Mouse (Mus musculus): ENCODE data around the gene Dis3l. TPM values are rescaled to one million over a fixed set of nuclear protein-coding genes. Genes with fewer than 3 reads are reported as not detected.

Dis3l gene
- polyA plus RNA-seq, 1 experiment from 2014 or later, result 6.9 TPM

DNA sequence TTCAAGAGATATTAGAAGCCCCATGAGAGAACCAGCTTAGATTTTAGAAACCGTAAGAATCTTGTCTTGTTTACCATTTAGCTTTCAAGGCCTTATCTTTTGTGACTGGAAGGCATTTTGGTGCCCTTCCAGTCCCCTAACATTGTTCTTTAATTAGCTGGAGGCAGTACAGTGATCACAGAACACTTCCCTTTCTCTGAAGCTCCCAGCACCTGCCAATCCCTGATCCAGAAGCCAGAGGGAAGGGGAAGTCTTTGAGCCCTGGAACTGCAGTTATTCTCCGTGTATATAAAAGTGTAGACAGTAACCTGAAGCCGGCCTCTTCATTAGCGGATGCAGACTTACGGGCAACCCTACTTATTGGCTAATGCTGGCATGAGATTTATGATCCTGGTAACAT, 8.4 kb upstream of the Dis3l start:
- H3K9me3 ChIP-seq (ENCODE audit: control insufficient read depth, low read length), result no peaks in the 10 kb centered on the region
- H3K27me3 ChIP-seq (ENCODE audit: control insufficient read depth, insufficient read depth, low read length), result no peaks in the 10 kb centered on the region
- no peak overlapping the region for H3K4me3 ChIP-seq (ENCODE audit: low read depth, low read length)
- DNase-seq (ENCODE audit: low spot score), result no peak
- no peak overlapping the region for H3K27ac ChIP-seq (replicated peaks)
- ATAC-seq (ENCODE audit: low FRiP score, low TSS enrichment), result no peak
- H3K36me3 ChIP-seq (ENCODE audit: control insufficient read depth, insufficient read depth, low read length), result no peaks in the 10 kb centered on the region
- no peak for TF ChIP-seq CTCF (IDR thresholded peaks at IDR 0.05; ENCODE audit: low read depth)
- no peak for TF ChIP-seq EP300 (optimal IDR thresholded peaks at IDR 0.05)
- 40% methylated on average over 5 of the region's 5 CpGs for WGBS
- H3K4me2 ChIP-seq (replicated peaks; ENCODE audit: low read depth), result no peak overlapping the region
- H3K4me1 ChIP-seq (replicated peaks; ENCODE audit: control insufficient read depth, insufficient read depth), result no peaks in the 10 kb centered on the region
- H3K9ac ChIP-seq (ENCODE audit: low read length), result no peak overlapping the region

DNA sequence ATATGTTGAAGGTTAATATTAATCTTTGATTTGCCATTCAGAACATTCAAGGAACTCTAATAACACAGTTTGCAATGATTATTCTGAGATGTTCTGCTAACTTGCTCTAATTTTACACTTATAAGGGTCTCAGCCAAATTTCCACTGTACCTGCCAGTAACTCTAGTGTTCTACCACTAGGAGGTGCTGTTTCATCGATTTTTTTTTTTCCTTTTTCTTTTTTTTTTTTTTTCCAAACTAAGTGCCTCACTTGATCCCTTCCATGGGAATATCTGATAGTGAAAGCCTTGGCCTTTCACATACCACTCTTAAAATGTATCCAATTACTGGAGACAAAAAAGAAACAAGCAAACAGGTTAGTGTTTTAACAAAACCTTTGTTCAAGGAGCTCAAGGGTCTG, 6.3 kb upstream of the Dis3l start:
- no peak for DNase-seq (ENCODE audit: low spot score)
- Histone ChIP-seq H3K9me3 (ENCODE audit: control insufficient read depth, low read length) (no peaks in the 10 kb centered on the region), H3K27me3 (ENCODE audit: control insufficient read depth, insufficient read depth, low read length) (no peaks in the 10 kb centered on the region), H3K36me3 (ENCODE audit: control insufficient read depth, insufficient read depth, low read length) (no peaks in the 10 kb centered on the region), H3K9ac (ENCODE audit: low read length) (no peak overlapping the region), H3K4me1 (replicated peaks; ENCODE audit: control insufficient read depth, insufficient read depth) (no peaks in the 10 kb centered on the region), H3K4me2 (replicated peaks; ENCODE audit: low read depth) (no peak overlapping the region), H3K27ac (replicated peaks) (no peak overlapping the region), H3K4me3 (ENCODE audit: low read depth, low read length) (no peak overlapping the region)
- no peak for ATAC-seq (ENCODE audit: low FRiP score, low TSS enrichment)
- peak; percentile 82 for TF ChIP-seq CTCF (IDR thresholded peaks at IDR 0.05; ENCODE audit: low read depth)
- TF ChIP-seq EP300 (optimal IDR thresholded peaks at IDR 0.05), result no peak
- WGBS, result 0% methylated on average over 1 of the region's 1 CpGs

DNA sequence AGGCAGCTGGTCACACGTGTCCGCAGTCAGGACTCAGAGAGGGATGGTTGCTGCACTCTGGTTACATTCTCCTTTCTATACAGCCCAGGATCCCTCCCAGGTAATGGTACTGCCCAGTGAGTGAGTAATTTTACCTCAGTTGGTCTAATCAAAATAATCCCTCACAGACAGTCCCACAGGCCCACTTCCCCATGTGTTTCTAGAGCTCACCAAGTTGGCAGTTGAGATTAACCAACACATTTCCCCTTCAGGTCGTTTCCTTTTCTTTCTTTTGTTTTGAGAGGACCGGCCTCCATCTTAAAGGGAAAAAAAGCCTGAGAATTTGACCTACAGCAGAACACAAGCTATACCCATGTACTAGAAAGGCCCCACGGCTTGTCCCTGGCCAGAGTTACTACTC, 4.8 kb upstream of the Dis3l start:
- Histone ChIP-seq H3K9me3 (ENCODE audit: control insufficient read depth, low read length) (no peaks in the 10 kb centered on the region), H3K4me1 (replicated peaks; ENCODE audit: control insufficient read depth, insufficient read depth) (no peaks in the 10 kb centered on the region), H3K9ac (ENCODE audit: low read length) (no peak overlapping the region), H3K27ac (replicated peaks) (no peak overlapping the region), H3K27me3 (ENCODE audit: control insufficient read depth, insufficient read depth, low read length) (no peaks in the 10 kb centered on the region), H3K4me3 (ENCODE audit: low read depth, low read length) (no peak overlapping the region), H3K4me2 (replicated peaks; ENCODE audit: low read depth) (no peak overlapping the region), H3K36me3 (ENCODE audit: control insufficient read depth, insufficient read depth, low read length) (no peaks in the 10 kb centered on the region)
- DNase-seq (ENCODE audit: low spot score) (no peak), ATAC-seq (ENCODE audit: low FRiP score, low TSS enrichment) (no peak)
- TF ChIP-seq CTCF (IDR thresholded peaks at IDR 0.05; ENCODE audit: low read depth) (no peak), EP300 (optimal IDR thresholded peaks at IDR 0.05) (no peak)
- WGBS, result 71% methylated on average over 5 of the region's 5 CpGs

DNA sequence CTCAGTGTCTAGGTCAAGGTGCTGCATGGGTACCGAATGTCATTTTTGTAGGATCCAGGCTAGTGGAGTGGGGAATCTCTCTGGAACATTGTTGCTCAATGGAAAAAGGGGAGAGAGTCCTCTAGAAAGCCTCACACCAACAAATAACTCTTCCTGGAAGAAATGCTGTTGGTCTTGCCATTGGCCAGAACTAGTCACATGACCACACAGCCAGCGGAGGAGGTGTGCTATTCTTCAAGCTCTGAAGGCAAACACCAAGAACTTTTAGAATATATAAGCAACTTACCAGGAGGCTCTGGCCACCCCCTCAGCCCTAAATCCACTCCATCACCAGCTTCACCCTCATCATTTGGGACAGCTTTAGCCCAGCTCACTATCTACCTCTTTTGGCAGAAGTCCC, 2.6 kb upstream of the Dis3l start:
- no peak overlapping the region for H3K4me2 ChIP-seq (replicated peaks; ENCODE audit: low read depth)
- H3K9me3 ChIP-seq (ENCODE audit: control insufficient read depth, low read length), result no peaks in the 10 kb centered on the region
- H3K27ac ChIP-seq (replicated peaks), result no peak overlapping the region
- no peaks in the 10 kb centered on the region for H3K36me3 ChIP-seq (ENCODE audit: control insufficient read depth, insufficient read depth, low read length)
- WGBS, result 87% methylated on average over 2 of the region's 2 CpGs
- H3K4me3 ChIP-seq (ENCODE audit: low read depth, low read length), result no peak overlapping the region
- no peak for ATAC-seq (ENCODE audit: low FRiP score, low TSS enrichment)
- no peaks in the 10 kb centered on the region for H3K4me1 ChIP-seq (replicated peaks; ENCODE audit: control insufficient read depth, insufficient read depth)
- TF ChIP-seq CTCF (IDR thresholded peaks at IDR 0.05; ENCODE audit: low read depth) (no peak), EP300 (optimal IDR thresholded peaks at IDR 0.05) (no peak)
- H3K9ac ChIP-seq (ENCODE audit: low read length), result no peak overlapping the region
- no peak for DNase-seq (ENCODE audit: low spot score)
- no peaks in the 10 kb centered on the region for H3K27me3 ChIP-seq (ENCODE audit: control insufficient read depth, insufficient read depth, low read length)

DNA sequence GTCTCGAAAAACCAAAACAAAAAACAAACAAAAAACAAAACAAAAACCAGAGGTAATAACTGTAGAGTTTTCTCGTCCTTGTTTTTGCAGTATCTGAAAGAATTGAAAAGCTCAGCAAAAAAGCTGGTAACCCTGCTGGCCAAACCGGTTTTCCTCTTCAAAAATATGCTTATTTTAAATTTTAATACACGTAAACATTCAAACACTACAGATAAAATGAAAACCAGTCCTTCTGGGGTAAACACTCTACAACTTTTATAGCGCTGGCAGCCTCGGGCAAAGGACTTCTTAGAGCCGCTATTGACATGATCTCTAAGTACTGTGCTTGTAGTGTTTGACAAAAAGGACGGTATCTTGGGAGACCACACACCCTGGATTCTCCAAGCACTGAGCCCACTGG, 583 bp upstream of the Dis3l start:
- Histone ChIP-seq H3K9ac (ENCODE audit: low read length) (no peak overlapping the region), H3K27ac (replicated peaks) (peak overlapping the region; percentile 100; the same call in 1 of the 2 replicates), H3K4me3 (ENCODE audit: low read depth, low read length) (no peak overlapping the region), H3K4me1 (replicated peaks; ENCODE audit: control insufficient read depth, insufficient read depth) (no peaks in the 10 kb centered on the region), H3K27me3 (ENCODE audit: control insufficient read depth, insufficient read depth, low read length) (no peaks in the 10 kb centered on the region), H3K9me3 (ENCODE audit: control insufficient read depth, low read length) (no peaks in the 10 kb centered on the region), H3K36me3 (ENCODE audit: control insufficient read depth, insufficient read depth, low read length) (no peaks in the 10 kb centered on the region), H3K4me2 (replicated peaks; ENCODE audit: low read depth) (peak overlapping the region; percentile 71; the same call in 1 of the 2 replicates)
- ATAC-seq (ENCODE audit: low FRiP score, low TSS enrichment) (no peak), DNase-seq (ENCODE audit: low spot score) (no peak)
- 72% methylated on average over 8 of the region's 8 CpGs for WGBS
- TF ChIP-seq CTCF (IDR thresholded peaks at IDR 0.05; ENCODE audit: low read depth) (no peak), EP300 (optimal IDR thresholded peaks at IDR 0.05) (no peak)

DNA sequence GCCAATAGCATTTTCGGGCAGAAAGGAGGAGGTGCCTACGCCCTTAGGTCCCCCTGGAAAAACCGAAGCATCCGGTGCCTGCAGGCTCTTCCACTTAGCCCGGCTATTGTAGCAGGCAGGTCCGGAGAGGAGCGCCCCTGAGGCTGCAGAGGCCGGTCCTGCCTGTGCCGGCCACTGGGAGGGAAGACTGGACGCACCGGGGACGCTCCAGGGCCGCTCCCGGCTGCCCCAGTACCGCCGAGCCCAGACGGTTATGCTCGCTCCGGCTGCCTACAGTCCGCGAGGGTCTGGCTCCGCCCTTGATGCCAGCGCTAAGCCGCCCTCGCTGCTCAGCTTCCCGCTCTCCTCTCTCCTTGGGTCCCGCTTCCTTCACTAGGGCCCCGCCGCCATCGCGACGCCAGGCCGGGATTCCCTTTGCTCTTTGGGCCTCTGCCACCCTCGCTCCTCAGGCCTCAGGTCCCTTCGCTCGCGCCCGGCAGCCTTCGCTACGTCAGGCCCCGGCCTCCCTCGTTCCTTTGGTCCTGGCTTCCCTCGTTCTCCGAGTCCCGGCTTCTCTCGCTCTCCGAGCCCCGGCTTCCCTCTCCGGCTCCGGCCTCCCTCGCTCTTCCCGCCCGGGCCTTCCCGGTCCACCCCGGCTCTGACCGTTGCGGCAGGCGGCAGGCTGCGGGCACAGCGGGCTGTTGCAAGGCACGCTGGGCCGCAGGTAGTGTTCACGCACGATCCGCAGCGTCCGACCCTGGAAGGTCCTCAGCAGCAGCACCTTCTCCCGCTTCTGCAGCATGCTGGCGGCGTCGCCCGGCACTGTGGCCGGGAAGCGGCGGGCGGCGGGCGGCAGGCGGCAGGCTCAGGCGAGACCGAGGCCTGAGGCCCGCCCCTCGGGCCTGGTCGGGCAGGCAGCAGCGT, 486 bp downstream of the Dis3l start:
- peak; percentile 94 for ATAC-seq (ENCODE audit: low FRiP score, low TSS enrichment)
- DNase-seq (ENCODE audit: low spot score), result peak; percentile 83
- H3K9me3 ChIP-seq (ENCODE audit: control insufficient read depth, low read length), result no peaks in the 10 kb centered on the region
- peak overlapping the region; percentile 99 for H3K9ac ChIP-seq (ENCODE audit: low read length)
- no peaks in the 10 kb centered on the region for H3K36me3 ChIP-seq (ENCODE audit: control insufficient read depth, insufficient read depth, low read length)
- H3K27ac ChIP-seq (replicated peaks), result peak overlapping the region; percentile 100
- no peaks in the 10 kb centered on the region for H3K4me1 ChIP-seq (replicated peaks; ENCODE audit: control insufficient read depth, insufficient read depth)
- H3K27me3 ChIP-seq (ENCODE audit: control insufficient read depth, insufficient read depth, low read length), result no peaks in the 10 kb centered on the region
- peak overlapping the region; percentile 74 for H3K4me3 ChIP-seq (ENCODE audit: low read depth, low read length)
- TF ChIP-seq EP300 (optimal IDR thresholded peaks at IDR 0.05) (no peak), CTCF (IDR thresholded peaks at IDR 0.05; ENCODE audit: low read depth) (no peak; the same call in 1 of the 2 replicates)
- WGBS, result under 1% methylated on average over 78 of the region's 85 CpGs
- peak overlapping the region; percentile 71 for H3K4me2 ChIP-seq (replicated peaks; ENCODE audit: low read depth)
